Mouse (Mus musculus): ENCODE measurements around the gene Zfp986.
"Not testable (repeated sequence)": the region's sequence is repeated elsewhere in the genome, so short reads cannot be mapped to it uniquely, and the experiment has no call there.

Gene Zfp986

DNA sequence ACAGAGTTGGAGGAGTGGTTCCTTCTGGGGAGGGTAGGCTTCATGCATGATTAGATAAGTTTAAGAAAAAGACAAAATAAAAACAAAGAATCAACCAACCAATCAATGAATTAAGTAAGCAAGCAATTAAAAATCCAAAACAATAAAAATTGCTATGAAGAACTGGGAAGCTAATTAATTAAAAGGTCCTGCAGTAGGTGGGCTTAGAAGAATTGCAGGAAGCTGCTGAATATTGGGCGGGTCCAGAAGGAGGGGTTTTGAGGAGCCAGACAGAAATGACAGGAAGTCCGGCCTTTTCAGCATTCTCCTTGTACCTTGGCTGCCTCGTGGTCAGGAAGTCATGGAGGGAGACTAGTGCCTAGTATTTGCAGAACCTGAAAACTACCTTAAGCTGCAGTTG lies at the start of gene Zfp986:
TSS of gene Zfp986 (plus strand) at position 301 of the 400 bp plus-strand sequence.
- DNase-seq (ENCODE audit: inconsistent age in 2 of 2, low spot score in 1 of 2), result not testable (repeated sequence)

DNA sequence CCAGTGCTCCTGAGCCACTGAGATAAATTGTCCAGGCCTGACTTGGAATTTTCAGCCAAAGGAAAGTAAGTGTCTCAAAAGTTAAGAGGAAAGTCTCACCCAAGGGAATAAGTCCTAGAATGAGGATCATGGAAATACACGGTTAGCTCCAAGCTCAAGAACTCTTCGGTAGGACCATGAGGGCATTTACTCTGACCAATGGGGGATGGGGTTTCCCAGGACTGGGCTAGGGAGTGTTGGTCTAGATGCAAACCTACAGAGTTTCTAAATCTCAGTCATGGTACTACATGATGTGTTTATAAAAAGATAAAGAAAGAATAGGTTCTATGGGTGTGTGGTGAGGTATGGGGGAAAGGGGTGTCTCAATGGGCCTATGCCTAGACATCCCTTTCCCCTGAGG lies 48.6 kb upstream of the Zfp986 start:
- not testable (repeated sequence) for DNase-seq (ENCODE audit: inconsistent age in 2 of 2, low spot score in 1 of 2)

DNA sequence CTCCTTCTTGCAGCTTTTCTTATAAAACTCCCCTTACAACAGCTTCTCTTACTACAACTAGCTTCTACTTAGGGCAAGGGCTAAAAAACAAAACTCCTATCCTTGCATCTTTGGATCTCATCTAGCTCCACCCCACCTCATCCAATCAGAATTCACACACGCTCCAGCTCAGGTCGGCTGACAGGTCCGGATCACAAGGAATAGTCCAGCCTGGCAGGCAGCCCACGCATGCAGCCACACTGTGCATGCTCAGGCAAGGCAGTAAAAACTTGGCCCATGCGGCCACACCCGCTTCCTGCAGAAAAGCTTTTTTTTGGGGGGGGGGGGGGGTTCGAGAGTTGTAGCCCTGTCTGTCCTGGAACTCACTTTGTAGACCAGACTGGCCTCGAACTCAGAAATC lies 43.0 kb upstream of the Zfp986 start:
- DNase-seq (ENCODE audit: inconsistent age in 2 of 2, low spot score in 1 of 2), result not testable (repeated sequence)

DNA sequence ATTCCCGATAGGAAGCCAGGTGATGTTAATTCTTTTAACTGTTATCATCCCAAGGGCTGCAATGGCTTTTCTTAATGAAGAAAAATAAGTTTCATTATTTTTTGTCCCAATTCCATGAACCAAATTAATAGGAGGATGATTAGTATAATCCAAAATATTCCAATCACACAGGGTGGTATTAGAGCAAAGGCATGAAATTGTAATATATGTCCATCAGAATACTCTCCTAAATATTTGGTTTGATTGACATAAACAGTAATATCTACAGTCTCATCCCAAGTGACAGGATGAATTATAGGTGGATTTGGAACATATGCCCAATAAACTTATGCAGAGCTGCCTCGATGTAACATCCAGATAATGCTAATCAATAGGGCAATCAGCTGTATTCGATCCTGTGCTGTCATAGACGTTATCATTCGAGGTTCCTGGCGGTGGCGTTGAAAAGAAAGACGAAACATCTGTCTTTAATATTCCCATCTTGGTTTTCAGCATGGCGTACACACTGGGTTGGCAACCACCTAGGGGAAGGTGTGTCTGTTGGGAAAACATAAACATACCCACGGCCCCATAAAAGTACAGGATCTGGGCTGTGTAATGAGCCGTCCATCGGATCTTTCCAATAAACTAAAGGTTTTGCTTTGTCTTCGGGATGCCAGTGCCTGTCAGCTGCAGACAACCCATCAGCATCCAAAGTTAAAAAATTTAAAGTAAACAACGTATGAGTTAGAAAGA lies 37.1 kb upstream of the Zfp986 start:
- not testable (repeated sequence) for DNase-seq (ENCODE audit: inconsistent age in 2 of 2, low spot score in 1 of 2)

DNA sequence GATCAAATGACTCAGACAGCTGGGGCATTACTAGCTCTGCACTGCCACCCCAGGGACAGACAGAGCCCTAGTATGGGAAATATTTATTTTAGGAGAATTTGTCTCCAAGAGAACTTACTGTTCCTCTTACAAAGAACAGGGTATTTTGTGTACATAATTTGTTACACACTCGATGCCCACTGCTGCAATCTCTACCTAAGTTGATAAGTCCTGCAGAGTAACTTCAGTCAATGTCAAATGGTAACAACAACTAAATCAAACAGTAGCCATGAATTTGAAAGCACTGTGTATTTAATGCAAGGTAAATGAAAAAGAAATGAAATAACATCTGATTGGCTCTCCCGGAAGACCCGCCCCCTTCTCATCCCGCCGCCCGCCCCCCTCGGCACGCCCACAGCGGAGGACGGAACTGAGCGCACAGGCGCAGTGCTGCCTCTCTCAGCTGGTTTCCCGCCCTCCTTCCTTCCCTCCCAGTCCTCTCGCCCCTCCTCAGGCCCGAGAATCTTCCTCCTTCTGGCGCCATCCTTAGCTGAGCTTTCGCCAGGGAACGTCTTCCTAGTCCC lies 32.2 kb upstream of the Zfp986 start:
- not testable (repeated sequence) for DNase-seq (ENCODE audit: inconsistent age in 2 of 2, low spot score in 1 of 2)

DNA sequence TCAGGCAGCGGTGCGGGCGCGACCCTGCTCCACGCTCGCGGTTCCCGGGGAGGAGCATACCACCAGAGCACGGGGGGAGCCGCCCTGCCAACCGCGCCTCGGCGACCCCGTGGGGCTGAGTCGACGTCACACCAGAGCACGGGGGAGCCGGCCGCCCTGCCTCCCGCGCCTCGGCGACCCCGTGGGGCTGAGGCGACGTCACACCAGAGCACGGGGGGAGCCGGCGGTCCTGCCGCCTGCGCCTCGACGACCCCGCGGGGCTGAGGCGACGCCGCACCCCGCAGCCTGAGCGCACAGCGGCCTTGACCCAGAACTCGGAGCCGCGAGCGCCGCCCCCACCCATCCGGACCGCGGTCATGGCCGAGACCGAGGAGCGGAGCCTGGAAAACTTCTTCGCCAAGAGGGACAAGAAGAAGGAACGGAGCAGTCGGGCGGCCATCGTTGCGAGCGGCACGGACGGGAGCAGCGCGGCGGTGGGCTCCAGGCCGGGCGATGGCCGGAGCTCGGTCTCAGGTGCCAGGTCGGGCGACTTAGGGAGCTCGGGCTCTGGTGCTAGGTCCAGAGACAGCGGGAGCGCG lies 31.6 kb upstream of the Zfp986 start:
- DNase-seq (ENCODE audit: inconsistent age in 2 of 2, low spot score in 1 of 2), result peak in 1 of 2 experiments; percentile 20

DNA sequence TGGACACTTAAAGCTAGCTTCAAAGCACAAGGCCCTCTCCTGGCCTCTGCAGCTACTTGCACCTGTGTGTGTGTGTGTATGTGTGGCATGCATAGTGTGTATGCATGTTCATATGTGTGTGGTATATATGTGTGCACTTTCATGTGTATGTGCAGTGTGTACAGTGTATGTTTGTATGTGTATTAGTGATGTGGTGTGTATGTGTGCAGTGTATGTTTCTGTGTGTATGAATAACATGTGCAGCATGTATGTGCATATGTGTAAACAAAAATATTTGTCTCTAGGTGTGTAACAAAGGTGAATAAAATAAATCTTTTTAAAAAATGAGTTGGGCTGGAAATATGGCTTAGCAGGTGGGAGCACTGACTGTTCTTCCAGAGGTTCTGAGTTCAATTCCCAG lies 21.8 kb upstream of the Zfp986 start:
- not testable (repeated sequence) for DNase-seq (ENCODE audit: inconsistent age in 2 of 2, low spot score in 1 of 2)

DNA sequence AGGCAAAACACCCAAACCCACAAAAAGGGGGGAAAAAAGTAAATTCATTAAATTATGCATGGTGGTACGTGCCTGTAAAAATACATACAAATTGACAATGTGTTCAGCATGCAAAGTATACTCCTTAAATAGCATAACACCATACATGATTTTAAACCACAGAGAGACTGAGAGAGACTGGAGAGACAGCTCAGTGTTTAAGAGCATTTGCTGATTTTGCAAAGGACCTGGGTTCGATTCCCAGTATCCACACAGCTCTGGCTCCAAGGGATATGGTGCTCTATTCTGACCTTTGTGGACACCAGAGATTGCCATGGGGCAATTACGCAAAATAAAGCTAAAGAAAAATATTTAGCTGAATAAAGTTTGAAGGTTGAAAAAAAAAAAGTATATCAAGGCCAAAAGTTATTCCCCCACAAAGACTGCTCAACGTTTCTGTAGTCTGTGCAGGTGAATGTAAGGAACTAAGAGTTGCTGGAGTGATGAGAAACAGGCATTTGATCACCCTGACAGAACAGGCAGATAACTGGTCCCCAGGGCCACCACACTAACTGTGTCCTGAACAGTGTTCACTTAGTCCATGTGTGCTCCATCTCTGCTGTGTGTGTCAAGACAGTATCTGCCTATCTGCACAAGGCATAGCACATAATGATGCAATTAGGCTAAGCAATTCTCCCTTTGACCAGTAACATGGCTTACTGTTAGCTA lies 20.3 kb upstream of the Zfp986 start:
- DNase-seq (ENCODE audit: inconsistent age in 2 of 2, low spot score in 1 of 2), result not testable (repeated sequence)

DNA sequence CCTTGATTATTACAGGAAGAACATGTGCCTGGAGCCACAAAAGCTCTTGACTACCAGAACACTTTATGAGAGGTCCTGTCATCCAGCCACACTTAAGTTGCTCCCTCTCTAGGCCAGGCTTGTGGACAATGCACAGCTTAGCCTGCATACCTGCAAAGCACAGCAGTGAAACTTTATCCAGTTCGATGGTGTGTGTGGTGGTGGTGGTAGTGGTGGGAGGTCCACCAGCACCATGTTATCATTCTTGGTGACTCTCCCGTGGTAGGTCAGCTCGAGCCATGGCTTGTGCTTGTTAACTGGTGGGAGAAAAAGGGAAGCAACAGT lies 19.7 kb upstream of the Zfp986 start:
- not testable (repeated sequence) for DNase-seq (ENCODE audit: inconsistent age in 2 of 2, low spot score in 1 of 2)

DNA sequence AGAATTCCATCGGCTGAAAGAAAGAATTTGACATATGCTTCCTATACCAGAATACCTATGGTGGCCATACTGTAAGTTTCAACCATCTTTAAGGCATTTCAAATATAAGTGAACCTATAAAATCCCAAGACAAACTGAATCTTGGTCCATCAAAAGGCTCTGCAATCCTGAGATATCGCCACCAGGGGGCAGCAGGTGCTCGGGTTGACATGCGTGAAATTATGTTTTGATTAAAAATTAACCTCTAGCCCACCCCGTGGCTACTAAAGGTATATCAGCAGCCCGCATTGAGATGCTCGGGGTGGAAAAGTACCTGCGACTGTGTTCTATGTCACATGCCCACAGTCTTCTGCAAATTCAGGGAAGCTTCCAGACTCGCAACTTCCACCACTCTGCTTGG lies 17.2 kb upstream of the Zfp986 start:
- peak in 1 of 2 experiments; percentile 26 for DNase-seq (ENCODE audit: inconsistent age in 2 of 2, low spot score in 1 of 2)

DNA sequence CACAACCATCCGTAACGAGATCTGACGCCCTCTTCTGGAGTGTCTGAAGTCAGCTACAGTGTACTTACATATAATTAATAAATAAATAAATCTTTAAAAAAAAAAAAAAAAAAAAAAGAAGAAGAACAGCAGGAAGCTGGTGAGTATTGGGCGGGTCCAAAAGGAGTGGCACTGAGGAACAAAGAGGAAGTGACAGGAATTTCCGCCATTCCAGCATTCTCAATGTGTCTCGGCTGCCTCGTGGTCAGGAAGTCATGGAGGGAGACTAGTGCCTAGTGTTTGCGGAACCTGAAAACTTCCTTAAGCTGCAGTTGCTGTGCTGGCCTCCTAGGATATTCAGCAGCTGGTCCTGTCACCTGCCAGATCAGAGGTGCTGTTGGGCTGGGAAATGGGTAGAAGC lies 4.7 kb upstream of the Zfp986 start:
- DNase-seq (ENCODE audit: inconsistent age in 2 of 2, low spot score in 1 of 2), result not testable (repeated sequence)
